Mouse (Mus musculus): Measurements from ENCODE around the gene Got1.

DNA sequence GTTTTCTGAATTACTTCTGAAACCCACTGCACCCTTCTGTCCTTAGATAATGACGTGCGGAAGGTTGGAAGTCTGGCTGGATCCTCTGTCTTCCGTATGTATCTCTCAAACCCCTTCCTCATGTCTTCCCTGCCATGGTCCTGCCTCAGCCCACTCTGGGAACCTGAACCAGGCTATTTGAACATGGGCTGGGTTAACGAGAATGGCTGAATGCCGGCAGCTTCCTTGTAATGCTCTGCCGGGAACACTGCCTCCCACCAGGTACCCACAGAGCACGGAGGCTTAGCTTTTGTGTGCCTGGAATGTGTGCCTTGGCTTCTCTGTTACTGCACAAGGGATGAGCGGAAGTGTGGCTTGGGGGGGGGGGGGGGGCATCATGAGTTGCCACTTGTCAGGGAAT lies 52.1 kb downstream of the Got1 start:
- TF ChIP-seq CTCF (IDR thresholded peaks at IDR 0.05; ENCODE audit: low read depth) (no peak), EP300 (optimal IDR thresholded peaks at IDR 0.05) (no peak)

Measured in stomach, postnatal 0 days (tissue).